Mouse (Mus musculus) midbrain, embryonic 16.5 days (tissue): ENCODE measurements around the gene Vma21-ps. TPM values are rescaled to one million over a fixed set of nuclear protein-coding genes. Genes with fewer than 3 reads are reported as not detected.
"Not testable (repeated sequence)": the region's sequence is repeated elsewhere in the genome, so short reads cannot be mapped to it uniquely, and the experiment has no call there.

ENCODE experiments used
- ATAC-seq: fragments of 200-750 bp; cut with Nextera tagmentation; 2 replicates; pipeline ENCODE4 v1.8.0; 2017; ENCODE audit warnings: moderate TSS enrichment
- H3K27ac ChIP-seq: fragments of 300-500 bp; sonication (generic); 2 replicates; pipeline ENCODE4 v1.5.1; 2014; ENCODE audit warnings: mild to moderate bottlenecking, low read length, mixed read lengths
- H3K27me3 ChIP-seq: fragments of 300-500 bp; sonication (generic); 2 replicates; pipeline ENCODE4 v1.6.1; 2014; ENCODE audit warnings: low read depth, low read length, mixed read lengths; ENCODE audit not compliant: control insufficient read depth, insufficient read depth
- H3K36me3 ChIP-seq: fragments of 300-500 bp; sonication (generic); 2 replicates; pipeline ENCODE4 v1.6.1; 2014; ENCODE audit warnings: mild to moderate bottlenecking, low read length, moderate library complexity, mixed read lengths; ENCODE audit not compliant: control insufficient read depth, insufficient read depth
- H3K4me1 ChIP-seq: fragments of 300-500 bp; sonication (generic); 2 replicates; pipeline ENCODE4 v1.6.1; 2014; ENCODE audit warnings: mild to moderate bottlenecking, low read length, mixed read lengths; ENCODE audit not compliant: control insufficient read depth, insufficient read depth
- H3K4me2 ChIP-seq: fragments of 300-500 bp; sonication (generic); 2 replicates; pipeline ENCODE4 v1.6.1; 2014; ENCODE audit warnings: mild to moderate bottlenecking, low read length, mixed read lengths
- H3K4me3 ChIP-seq: fragments of 300-500 bp; sonication (generic); 2 replicates; pipeline ENCODE4 v1.5.1; 2014; ENCODE audit warnings: low read depth, mild to moderate bottlenecking, low read length, moderate library complexity, mixed read lengths
- H3K9ac ChIP-seq: fragments of 300-500 bp; sonication (generic); 2 replicates; pipeline ENCODE4 v1.6.1; 2014; ENCODE audit warnings: low read depth, low read length, mixed read lengths
- H3K9me3 ChIP-seq: fragments of 300-500 bp; sonication (generic); replicated peaks from 2 replicates; pipeline ENCODE4 v1.6.1; 2014; ENCODE audit warnings: mild to moderate bottlenecking, low read length, mixed read lengths; ENCODE audit not compliant: control insufficient read depth, poor library complexity, severe bottlenecking
- WGBS: fragments of 180-500 bp; shearing (Covaris S2); extraction: QIAGEN DNeasy Blood & Tissue Kit; methylation state at CpG from one replicate; pipeline ENCODE4 v1.1.7; 2014; 5-methylcytosine and 5-hydroxymethylcytosine counted together
- polyA plus RNA-seq: library from polyadenylated mRNA; unstranded; fragments of >200 nt; fragmentation: Nextera tagmentation; extraction: Ambion mirVana; gene quantifications from 2 replicates; pipeline ENCODE4 v1.2.1, GENCODE M21; 2015

Gene Vma21-ps
- 1.7 and 1.9 TPM in 2 replicates for polyA plus RNA-seq

DNA sequence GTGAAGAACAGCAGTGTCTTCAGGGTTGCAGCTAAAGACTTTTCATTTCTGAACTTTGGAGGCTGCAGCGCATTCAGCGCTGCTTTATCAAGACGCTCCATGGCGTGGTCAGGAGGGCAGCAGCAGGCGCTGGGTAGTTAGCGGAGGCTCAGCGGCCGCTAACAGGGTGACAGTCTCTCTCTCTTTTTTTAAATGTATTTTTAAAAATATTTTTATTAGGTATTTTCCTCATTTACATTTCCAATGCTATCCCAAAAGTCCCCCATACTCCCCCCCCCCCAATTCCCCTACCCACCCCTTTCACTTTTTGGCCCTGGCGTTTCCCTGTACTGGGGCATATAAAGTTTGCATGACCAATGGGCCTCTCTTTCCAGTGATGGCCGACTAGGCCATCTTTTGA is at the start of gene Vma21-ps:
Vma21-ps (minus strand) TSS at position 101 of the 400 bp plus-strand sequence.
- H3K4me2 ChIP-seq, H3K27me3 ChIP-seq, H3K9me3 ChIP-seq, H3K36me3 ChIP-seq, H3K27ac ChIP-seq, H3K4me3 ChIP-seq, H3K9ac ChIP-seq, H3K4me1 ChIP-seq, ATAC-seq: not testable (repeated sequence)
- 98% methylated on average over 10 of the region's 10 CpGs for WGBS

DNA sequence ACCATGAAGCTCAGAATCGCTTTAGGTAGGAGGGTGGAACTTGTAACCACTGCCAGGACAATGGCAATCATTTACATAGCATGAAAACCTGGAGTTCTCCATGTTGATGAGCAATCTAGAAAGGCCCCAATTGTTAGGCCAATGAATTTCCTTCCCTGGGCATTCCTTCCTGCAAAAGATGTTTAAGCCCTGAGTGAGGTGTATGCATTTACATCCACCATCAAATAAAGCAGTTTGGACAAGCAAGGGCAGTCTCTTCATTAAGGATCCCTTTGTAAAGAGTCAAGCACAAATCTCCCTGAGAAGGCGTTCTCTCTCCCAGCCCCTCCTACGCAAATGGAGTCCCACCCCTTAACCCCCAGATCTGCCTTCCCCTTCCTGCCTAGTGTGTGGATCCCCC is 46.0 kb upstream of the Vma21-ps start:
- whole genome bisulfite sequencing: 82% methylated on average over 3 of the region's 3 CpGs

DNA sequence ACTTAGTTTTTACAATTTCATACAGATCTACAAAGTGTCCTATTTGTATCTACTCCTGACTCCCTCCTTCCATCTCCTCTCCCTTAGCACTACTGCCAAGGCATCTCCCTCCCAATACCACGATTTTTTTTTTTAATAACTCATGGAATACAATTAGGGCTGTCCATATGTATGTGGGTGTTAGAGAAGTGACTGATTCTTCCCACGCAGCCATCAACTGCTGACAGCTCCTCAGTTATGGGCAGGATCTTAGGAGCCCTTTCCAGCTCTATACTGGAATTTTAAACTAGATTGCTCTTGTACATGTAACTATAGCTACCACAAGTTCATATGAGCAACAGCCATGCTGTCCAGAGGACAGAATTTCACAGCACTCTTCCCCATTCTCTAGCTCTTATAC is 33.6 kb upstream of the Vma21-ps start:
- H3K9me3 ChIP-seq: no peaks in the 10 kb centered on the region
- no peak overlapping the region for H3K27ac ChIP-seq
- no peaks in the 10 kb centered on the region for H3K4me1 ChIP-seq
- no peaks in the 10 kb centered on the region for H3K36me3 ChIP-seq
- 86% methylated on average over 2 of the region's 2 CpGs for WGBS
- ATAC-seq: no peak
- no peak overlapping the region for H3K4me2 ChIP-seq
- no peaks in the 10 kb centered on the region for H3K27me3 ChIP-seq
- H3K9ac ChIP-seq: no peak overlapping the region
- H3K4me3 ChIP-seq: no peak overlapping the region

More for the DNA sequence above, 46.0 kb upstream of the Vma21-ps start:
- Histone ChIP-seq H3K4me3 (no peak overlapping the region), H3K4me1 (no peaks in the 10 kb centered on the region), H3K27ac (no peak overlapping the region), H3K9ac (no peak overlapping the region), H3K27me3 (no peaks in the 10 kb centered on the region), H3K9me3 (no peaks in the 10 kb centered on the region), H3K4me2 (no peak overlapping the region), H3K36me3 (no peaks in the 10 kb centered on the region)
- ATAC-seq: no peak

DNA sequence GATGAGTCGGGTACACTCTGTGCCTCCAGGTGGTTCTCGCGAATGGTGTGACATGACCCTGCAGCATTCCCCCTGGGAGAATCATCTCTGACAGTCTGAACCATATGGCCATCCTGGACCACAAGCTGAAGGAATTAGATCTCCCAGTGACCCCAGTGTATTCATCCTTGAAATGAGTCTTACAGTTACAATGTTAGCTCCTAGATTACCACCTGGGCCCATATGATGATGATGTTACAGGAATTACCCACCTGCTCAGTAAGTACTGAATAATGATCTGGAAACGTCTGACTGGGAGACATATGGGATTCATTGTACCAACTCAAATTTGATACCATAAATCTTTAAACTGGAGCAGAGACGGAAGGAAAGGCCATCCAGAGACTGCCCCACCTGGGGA is 29.4 kb upstream of the Vma21-ps start:
- no peak overlapping the region for H3K27ac ChIP-seq
- no peaks in the 10 kb centered on the region for H3K4me1 ChIP-seq
- H3K4me3 ChIP-seq: no peak overlapping the region
- 83% methylated on average over 5 of the region's 5 CpGs for WGBS
- no peak overlapping the region for H3K9ac ChIP-seq
- no peak for ATAC-seq
- H3K4me2 ChIP-seq: no peak overlapping the region
- no peaks in the 10 kb centered on the region for H3K9me3 ChIP-seq
- no peaks in the 10 kb centered on the region for H3K27me3 ChIP-seq
- no peaks in the 10 kb centered on the region for H3K36me3 ChIP-seq

DNA sequence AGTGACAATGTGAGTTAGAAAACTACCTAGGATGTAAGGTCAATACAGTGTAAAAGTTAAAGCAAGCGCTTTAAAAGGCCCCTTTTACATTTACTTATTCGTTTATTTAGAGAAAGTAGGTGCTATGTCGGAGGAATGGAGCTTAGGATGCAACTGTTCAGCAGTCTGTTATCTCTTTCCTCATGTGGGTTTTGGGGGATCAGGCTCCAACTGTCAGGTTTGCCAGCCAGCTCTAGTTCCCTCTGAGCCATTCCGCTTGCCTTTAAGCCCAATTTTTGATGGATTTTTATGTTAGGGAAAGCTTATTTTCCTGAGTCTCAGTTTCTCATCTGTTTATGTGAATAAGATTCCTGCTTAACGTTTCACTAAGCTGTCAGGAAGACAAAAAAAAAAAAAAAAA is 22.3 kb upstream of the Vma21-ps start:
- Histone ChIP-seq H3K4me1 (no peaks in the 10 kb centered on the region), H3K4me2 (no peak overlapping the region), H3K9me3 (no peaks in the 10 kb centered on the region), H3K9ac (no peak overlapping the region), H3K4me3 (no peak overlapping the region), H3K36me3 (no peaks in the 10 kb centered on the region), H3K27me3 (no peaks in the 10 kb centered on the region), H3K27ac (no peak overlapping the region)
- 86% methylated on average over 5 of the region's 5 CpGs for WGBS
- ATAC-seq: no peak

DNA sequence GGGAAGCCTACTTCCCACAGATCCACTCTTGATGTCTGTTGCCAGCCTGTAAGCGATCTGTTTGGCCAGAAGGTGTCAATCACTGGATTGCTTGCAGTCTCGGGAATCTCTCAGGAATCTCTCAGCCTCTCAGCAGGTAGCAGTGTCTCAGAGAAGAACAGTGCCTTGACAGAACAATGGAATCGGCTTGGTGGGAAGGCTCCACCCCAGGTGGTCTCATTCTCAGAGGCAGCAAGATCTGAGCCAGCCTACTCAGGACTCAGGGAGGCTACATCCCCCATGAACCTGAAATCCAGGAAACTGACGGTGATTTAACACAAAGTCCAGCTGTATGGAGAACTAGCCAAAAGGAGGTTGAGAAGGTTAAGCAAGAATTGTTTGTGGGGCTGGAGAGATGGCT is 20.5 kb upstream of the Vma21-ps start:
- 9% methylated on average over 4 of the region's 4 CpGs for WGBS
- no peak overlapping the region for H3K4me3 ChIP-seq
- no peak overlapping the region for H3K9ac ChIP-seq
- H3K9me3 ChIP-seq: no peaks in the 10 kb centered on the region
- no peaks in the 10 kb centered on the region for H3K4me1 ChIP-seq
- ATAC-seq: no peak
- no peak overlapping the region for H3K4me2 ChIP-seq
- H3K36me3 ChIP-seq: no peaks in the 10 kb centered on the region
- H3K27me3 ChIP-seq: no peaks in the 10 kb centered on the region
- H3K27ac ChIP-seq: no peak overlapping the region

DNA sequence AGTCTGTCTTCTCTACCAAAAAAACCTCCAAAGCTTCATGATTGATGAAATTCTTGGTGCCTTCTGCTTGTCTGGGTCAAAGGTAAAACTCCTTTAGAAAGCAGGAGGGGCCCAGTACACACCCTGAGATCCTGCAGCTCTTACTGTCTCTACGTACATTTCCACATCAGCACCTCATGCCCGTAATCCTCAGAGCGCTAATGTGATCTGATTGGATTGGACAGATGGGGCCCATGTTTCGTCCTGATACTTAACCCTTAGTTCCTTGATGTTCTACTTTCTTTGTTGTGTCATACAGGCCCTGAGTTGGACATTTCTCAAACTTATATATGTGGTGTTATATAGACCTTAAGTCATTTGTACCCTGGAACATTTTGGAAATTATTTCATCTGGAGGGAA is 9.6 kb downstream of the Vma21-ps start:
- Histone ChIP-seq H3K4me1 (no peaks in the 10 kb centered on the region), H3K36me3 (peaks cover 2% of the 10 kb centered on the region; the same call in 1 of the 2 replicates), H3K4me2 (no peak overlapping the region), H3K4me3 (no peak overlapping the region), H3K9me3 (no peaks in the 10 kb centered on the region), H3K9ac (no peak overlapping the region), H3K27me3 (no peaks in the 10 kb centered on the region), H3K27ac (no peak overlapping the region)
- ATAC-seq: no peak
- WGBS: 88% methylated on average over 4 of the region's 4 CpGs

DNA sequence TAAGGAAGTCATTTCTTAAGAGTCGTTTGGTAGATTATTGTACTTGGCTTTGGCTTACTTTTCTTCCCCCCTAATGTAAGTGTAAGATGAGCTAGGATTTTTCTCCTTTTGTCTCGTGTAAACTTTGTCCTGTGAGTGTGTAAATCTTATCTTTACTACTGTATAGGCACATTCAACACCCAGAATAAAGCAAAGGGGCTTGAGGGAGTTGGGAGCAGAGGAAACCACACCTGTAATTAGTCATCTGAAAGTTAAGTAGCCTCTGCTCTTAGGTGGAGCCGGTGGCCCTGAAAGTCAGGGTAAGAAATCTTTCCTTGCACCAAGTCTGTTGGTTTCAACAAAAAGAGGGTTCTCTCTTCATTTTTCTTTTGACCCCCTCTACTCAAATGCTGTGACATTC is 23.6 kb downstream of the Vma21-ps start:
- Histone ChIP-seq H3K27ac (no peak overlapping the region), H3K4me1 (no peaks in the 10 kb centered on the region), H3K36me3 (no peaks in the 10 kb centered on the region), H3K4me2 (no peak overlapping the region), H3K27me3 (no peaks in the 10 kb centered on the region), H3K9me3 (no peaks in the 10 kb centered on the region), H3K9ac (no peak overlapping the region), H3K4me3 (no peak overlapping the region)
- ATAC-seq: no peak
- WGBS: 94% methylated on average over 3 of the region's 3 CpGs

DNA sequence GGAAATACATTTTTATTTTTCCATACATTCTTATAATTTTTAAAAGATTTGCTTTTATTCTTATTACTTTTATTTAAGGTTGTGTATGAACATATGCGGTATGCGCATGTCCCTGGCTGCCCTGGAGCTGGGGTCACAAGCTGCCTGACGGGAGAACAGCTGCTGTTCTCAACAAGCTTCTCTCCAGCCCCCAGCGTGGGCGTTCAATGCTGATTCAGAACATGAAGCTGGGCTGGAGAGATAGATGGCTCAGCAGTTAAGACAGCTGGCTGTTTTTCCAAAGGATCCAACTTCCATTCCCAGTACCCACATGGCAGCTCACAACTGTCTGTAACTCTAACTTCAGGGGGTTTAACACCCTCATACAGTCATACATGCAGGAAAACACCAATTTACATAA is 35.7 kb downstream of the Vma21-ps start:
- Histone ChIP-seq H3K4me1 (no peaks in the 10 kb centered on the region), H3K27ac (no peak overlapping the region), H3K36me3 (peaks cover 6% of the 10 kb centered on the region; the same call in 1 of the 2 replicates), H3K9ac (no peak overlapping the region), H3K4me2 (no peak overlapping the region), H3K27me3 (no peaks in the 10 kb centered on the region), H3K4me3 (no peak overlapping the region), H3K9me3 (no peaks in the 10 kb centered on the region)
- WGBS: 88% methylated on average over 5 of the region's 5 CpGs
- no peak for ATAC-seq

DNA sequence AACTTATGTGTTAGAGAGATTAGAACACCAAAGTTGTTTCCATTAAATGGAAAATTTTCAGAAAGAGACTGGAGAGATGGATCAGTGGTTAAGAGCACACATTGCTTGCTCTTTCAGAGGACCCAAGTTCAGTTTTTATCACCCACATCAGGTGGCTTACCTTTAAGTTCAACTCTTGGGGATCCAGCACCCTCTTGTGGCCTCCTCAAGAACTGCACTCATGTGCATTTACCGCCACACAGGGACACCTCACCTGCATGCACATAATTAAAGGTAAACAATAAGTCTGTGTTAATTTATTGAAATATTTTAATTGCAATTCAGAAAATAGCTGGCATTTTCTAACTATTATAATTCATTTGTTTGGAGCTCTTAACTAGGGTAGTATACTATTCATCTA is 37.3 kb downstream of the Vma21-ps start:
- Histone ChIP-seq H3K4me1 (no peaks in the 10 kb centered on the region), H3K27me3 (no peaks in the 10 kb centered on the region), H3K9me3 (no peaks in the 10 kb centered on the region), H3K4me3 (no peak overlapping the region), H3K27ac (no peak overlapping the region), H3K9ac (no peak overlapping the region), H3K36me3 (peaks cover 6% of the 10 kb centered on the region; the same call in 1 of the 2 replicates), H3K4me2 (no peak overlapping the region)
- no peak for ATAC-seq
- 98% methylated on average over 1 of the region's 1 CpGs for WGBS
